Mouse (Mus musculus) cerebellum, adult 18-20 months (tissue): ENCODE data around the gene Fbxo44.
"Not testable (repeated sequence)": the region's sequence is repeated elsewhere in the genome, so short reads cannot be mapped to it uniquely, and the experiment has no call there.

Experiments used
- DNase-seq, 2 experiments: peaks; one replicate each; pipeline ENCODE4 v3.0.0; 2021

Gene Fbxo44

DNA sequence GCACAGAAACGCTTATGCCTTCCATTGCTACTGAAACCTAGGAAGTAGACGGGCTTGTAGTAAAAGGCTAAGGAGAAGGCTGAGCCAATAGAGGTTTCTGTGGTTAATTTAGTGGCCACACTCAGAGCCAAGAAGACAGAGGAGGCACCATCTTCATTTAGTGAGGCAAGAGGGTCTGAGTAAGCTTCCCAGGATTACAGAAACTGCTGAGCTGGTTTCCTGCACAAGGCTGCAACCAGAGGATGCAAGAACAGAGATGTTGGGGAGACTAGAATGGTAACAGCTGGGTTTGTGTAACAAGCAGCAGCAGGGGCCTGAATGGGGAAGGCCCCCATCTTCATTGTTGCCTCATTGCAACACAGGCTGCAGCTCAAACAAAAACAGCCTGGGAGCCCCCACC lies 31.6 kb downstream of the Fbxo44 start:
- DNase-seq: no peak

- DNase-seq: no peak
Observed at GRCm38 (mm10) chr4:148128241-148128640, 32.0 kb downstream of the Fbxo44 start.

GRCm38 (mm10) chr4:148122694-148123066 lies 37.6 kb downstream of the Fbxo44 start:
- DNase-seq: no peak

GRCm38 (mm10) chr4:148121982-148122693 lies 38.1 kb downstream of the Fbxo44 start:
- DNase-seq: no peak

DNA sequence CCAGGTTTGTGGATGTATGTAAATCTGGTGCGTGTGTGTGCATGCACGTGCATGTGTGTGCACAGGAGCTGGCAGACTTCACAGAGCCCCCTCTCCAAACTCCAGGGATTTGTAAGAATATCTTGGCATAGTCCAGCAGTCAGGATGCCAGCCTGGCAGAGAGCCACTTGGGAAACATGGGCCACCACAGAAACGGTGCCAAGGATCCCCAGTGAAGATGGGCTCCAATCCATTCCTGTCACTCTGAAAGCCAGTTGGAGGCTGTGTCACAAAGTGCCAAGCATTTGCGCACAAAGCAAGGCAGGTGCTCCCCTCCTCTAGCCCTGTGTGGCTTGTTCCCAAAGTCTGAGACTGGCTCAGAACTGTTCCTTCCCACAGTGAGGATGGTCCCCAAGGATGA lies 38.9 kb downstream of the Fbxo44 start:
- DNase-seq: peak in 1 of 2 experiments; percentile 22

DNA sequence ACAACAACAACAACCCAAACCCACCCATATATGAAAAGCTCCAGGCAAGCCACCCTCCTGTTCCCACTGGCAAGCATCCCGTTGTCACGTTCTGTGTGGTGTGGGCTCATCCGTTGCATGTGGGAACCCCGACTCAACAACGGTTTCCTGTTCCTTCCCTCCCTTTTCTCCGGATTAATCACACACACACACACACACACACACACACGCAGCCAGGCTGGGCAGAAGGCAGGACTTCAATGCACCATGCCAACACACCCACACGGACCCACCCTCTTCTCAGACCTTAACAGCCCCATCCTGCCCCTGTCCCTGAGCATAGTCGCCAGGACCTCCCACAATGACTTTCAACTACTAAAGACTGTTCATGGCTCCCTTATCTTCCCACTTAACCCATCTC lies 39.7 kb downstream of the Fbxo44 start:
- no peak for DNase-seq

GRCm38 (mm10) chr4:148119578-148119977 lies 40.7 kb downstream of the Fbxo44 start:
- DNase-seq: not testable (repeated sequence)

DNA sequence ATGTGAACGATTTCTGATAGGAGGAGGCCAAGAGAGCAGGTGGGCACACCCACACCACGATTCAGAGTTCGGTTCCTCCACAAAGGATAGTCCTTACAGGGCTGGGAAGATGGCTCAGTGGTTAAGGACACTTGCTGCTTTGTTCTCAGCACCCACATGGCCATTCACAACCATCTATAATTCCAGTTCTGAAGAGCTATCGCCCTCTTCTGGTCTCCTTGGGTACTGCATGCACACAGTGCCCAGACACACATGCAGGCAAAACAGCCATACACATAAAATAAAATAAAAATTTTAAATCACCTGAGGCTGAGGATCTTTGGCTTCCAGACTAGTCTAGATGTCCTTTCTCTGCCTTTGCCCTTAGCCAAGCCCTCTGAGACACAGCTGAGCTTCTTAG lies 42.9 kb downstream of the Fbxo44 start:
- DNase-seq: no peak

DNA sequence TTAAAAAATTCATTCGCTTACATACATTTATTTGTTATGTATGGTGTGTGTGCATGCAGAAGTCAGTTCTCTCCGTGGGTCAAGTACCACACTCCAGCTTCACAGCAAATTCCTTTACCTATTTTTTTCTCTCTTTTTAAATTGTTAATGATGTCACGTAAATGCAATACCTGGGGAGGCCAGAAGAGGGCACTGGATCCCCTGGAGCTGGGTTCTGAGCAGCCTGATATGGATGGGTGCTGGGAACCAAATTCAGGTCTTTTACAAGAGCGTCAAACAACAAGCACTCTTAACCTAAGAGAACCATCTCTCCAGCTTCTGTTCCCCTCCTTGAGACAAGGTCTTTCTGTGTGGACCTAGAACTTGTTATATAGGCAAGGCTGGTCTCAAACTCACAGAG lies 43.6 kb downstream of the Fbxo44 start:
- no peak for DNase-seq

DNA sequence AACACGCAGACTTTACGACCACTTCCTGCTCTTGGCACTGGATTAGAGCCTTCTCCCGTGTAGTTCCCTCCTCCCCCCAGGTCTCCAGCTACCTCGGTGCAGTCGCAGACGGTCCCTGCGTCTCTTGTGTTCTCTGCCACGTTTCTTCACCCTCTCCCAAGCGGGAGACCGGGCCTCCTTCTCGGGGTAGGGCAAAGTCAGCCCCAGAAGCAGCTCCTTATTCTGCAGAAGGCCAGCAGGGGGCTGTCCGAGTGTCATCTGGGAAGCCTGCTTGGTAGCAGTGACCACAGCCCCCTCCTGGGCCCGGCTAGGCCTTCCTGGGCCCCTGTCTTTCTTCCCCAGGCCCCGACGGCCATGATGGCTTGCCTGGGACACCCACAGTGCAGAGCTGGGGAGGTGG lies 44.8 kb downstream of the Fbxo44 start:
- DNase-seq: no peak

DNA sequence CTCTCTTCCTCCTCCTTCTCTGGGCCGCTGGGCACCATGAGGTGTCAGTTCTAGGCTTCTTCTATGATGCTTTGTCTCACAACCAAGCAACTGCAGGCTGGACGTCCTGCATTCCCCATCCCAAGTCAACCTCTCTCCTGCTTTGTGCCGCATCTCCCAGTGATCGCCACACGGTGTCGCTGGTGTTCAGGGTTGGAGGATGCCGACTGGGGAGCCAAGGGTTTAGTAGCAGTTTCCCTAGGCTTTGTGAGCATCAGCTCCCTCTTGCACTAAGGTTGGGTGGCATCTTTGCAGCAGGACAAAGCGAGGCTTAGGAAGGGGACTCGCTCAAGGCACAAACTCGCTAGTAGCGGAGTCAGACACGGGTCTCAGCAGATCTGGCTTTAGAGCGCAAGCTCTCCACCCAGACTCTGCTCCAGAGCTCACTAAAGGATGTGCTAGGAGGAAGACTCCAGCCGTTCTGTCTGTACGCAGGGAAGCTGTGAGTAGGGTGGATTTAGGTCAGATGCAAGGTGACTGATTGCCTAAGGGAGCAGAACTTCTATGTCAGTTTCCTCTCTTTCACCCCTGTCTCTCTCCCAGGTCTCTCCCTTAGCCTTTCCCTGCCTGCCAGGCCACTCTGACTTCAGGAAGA lies 45.4 kb downstream of the Fbxo44 start:
- peak; percentile 88 to 89 for DNase-seq

DNA sequence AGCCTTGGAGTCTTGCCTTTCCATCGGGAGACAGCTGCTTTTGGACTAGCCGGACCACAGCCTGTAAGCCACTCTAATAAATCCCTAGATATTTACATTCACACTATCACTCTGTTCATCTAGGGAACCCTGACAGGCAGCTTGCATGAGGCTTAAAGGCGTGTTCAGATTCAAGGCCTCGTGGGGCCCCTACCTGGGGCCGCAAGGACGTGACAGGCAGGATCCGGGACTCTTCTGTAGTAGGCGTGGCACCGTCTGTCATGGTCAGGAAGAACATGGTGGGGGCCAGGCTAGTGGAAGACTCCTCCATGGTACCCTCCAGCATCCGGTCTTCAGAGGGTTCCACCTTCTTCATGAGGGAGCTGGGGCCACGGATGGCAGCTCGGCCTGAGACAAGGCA lies 47.8 kb downstream of the Fbxo44 start:
- no peak for DNase-seq

DNA sequence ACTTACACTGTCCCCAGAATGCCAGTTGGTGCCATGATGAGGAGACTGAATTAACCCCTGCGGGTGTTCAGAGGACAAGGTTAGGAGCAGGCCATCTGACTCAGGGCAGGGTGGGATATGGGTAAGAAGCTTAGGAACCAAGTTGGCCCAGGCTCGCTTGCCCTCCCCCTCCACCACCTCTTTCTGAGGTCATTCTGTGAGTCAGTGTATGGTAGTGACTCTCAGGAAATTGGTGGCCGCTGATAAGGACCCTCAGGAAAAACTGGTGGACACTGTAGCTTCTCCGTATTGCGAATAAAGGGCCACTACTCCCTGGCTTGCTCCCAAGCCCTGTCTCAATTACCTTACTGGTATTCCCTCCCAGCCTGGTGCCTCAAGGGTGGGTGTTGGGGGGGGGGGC lies 51.1 kb downstream of the Fbxo44 start:
- no peak for DNase-seq

GRCm38 (mm10) chr4:148108565-148109100 lies 51.6 kb downstream of the Fbxo44 start:
- no peak for DNase-seq

DNA sequence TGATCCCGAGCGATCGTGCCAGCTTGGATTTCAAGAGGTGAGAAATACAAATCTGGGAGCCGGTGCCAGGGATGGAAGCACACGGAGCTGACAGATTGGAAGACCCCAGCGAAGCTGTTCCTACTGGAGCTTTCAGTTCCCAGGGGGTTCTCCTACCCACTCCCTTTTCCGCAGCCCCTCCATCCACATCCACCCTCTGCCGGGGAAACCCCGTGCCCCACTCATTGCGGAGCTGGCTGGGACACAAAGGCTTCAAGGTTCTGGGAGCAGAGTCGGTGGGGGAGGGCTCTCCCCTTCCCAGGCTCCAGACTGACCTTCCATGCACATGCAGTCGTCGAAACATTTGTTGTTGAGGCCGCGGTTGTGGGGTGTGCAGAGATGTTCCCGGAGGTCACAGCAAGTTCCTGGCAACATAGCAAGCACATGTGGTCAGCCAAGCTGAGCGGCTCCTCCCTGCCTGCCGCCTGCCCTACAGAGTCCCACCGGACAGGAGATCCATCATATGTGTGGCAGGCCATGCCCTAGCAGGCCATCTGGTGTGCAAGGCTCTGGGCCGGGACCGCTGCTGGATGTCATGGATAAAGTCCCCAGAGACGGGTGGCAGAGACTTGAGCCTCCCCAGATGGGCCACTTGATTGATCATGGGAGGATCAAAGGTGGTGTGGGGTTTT lies 52.5 kb downstream of the Fbxo44 start:
- DNase-seq: no peak

DNA sequence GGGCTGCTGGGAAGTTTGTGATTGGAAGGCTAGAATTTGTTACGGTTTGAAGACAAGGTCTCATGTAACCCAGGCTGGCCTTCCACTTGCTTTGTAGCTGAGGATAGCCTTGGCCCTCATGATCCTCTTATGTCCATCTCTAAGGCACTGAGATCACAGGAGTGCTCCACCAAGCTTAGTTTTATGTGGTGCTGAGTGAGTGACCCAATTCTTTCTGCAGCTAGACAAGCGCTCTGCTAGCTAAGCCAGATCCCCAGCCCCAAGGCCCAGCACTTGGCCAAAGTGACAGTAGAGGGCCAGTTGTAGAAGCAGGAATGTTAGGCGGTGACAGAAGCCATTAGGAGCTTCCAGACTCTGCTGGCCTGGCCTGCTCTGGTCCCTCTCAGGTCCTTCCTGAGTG lies 56.1 kb downstream of the Fbxo44 start:
- DNase-seq: no peak
